Mouse (Mus musculus): ENCODE measurements around the gene Itgb3. TPM values are rescaled to one million over a fixed set of nuclear protein-coding genes. Genes with fewer than 3 reads are reported as not detected.
A peak's percentile ranks its signal among the peaks of the same experiment; 100 is the strongest.

Gene Itgb3
- total RNA-seq, 2 experiments from 2014 or later = 7.1 to 20.6 TPM

GRCm38 (mm10) chr11:104646611-104647010, 38.8 kb downstream of the Itgb3 start:
- no peak for ATAC-seq (ENCODE audit: poor library complexity, severe bottlenecking)

- ATAC-seq (ENCODE audit: poor library complexity, severe bottlenecking) = peak; percentile 91
Observed at GRCm38 (mm10) chr11:104647188-104647867, 39.5 kb downstream of the Itgb3 start.

- ATAC-seq (ENCODE audit: poor library complexity, severe bottlenecking) = peak; percentile 53
Observed at GRCm38 (mm10) chr11:104648571-104648970, 40.8 kb downstream of the Itgb3 start.

- no peak for ATAC-seq (ENCODE audit: poor library complexity, severe bottlenecking)
Observed at GRCm38 (mm10) chr11:104660599-104660998, 52.8 kb downstream of the Itgb3 start.

GRCm38 (mm10) chr11:104661106-104661505, 53.3 kb downstream of the Itgb3 start:
- 0 out of 2 replicates have a peak, but pooled peaks have one; percentile 19 for ATAC-seq (ENCODE audit: poor library complexity, severe bottlenecking)

- no peak for ATAC-seq (ENCODE audit: poor library complexity, severe bottlenecking)
Observed at GRCm38 (mm10) chr11:104661531-104662205, 53.9 kb downstream of the Itgb3 start.

GRCm38 (mm10) chr11:104662573-104662972, 54.8 kb downstream of the Itgb3 start:
- no peak for ATAC-seq (ENCODE audit: poor library complexity, severe bottlenecking)

GRCm38 (mm10) chr11:104663241-104663877, 55.6 kb downstream of the Itgb3 start:
- no peak for ATAC-seq (ENCODE audit: poor library complexity, severe bottlenecking)

GRCm38 (mm10) chr11:104663878-104664261, 56.1 kb downstream of the Itgb3 start:
- ATAC-seq (ENCODE audit: poor library complexity, severe bottlenecking) = no peak

GRCm38 (mm10) chr11:104664441-104664840, 56.6 kb downstream of the Itgb3 start:
- no peak for ATAC-seq (ENCODE audit: poor library complexity, severe bottlenecking)

GRCm38 (mm10) chr11:104667399-104667798, 59.6 kb downstream of the Itgb3 start:
- ATAC-seq (ENCODE audit: poor library complexity, severe bottlenecking) = peak; percentile 69

GRCm38 (mm10) chr11:104673412-104673811, 65.6 kb downstream of the Itgb3 start:
- no peak for ATAC-seq (ENCODE audit: poor library complexity, severe bottlenecking)

- ATAC-seq (ENCODE audit: poor library complexity, severe bottlenecking) = no peak
Observed at GRCm38 (mm10) chr11:104674768-104675167, 67.0 kb downstream of the Itgb3 start.

GRCm38 (mm10) chr11:104685548-104685947, 77.7 kb downstream of the Itgb3 start, which contains the start of gene Gm11639:
Gene Gm11639 (plus strand): TSS chr11:104685707.
- no peak for ATAC-seq (ENCODE audit: poor library complexity, severe bottlenecking)

GRCm38 (mm10) chr11:104693235-104693634, 85.4 kb downstream of the Itgb3 start:
- ATAC-seq (ENCODE audit: poor library complexity, severe bottlenecking) = no peak

- ATAC-seq (ENCODE audit: poor library complexity, severe bottlenecking) = no peak
Observed at GRCm38 (mm10) chr11:104704097-104704496, 96.3 kb downstream of the Itgb3 start.

- ATAC-seq (ENCODE audit: poor library complexity, severe bottlenecking) = 0 out of 2 replicates have a peak, but pooled peaks have one; percentile 49
Observed at GRCm38 (mm10) chr11:104707084-104707483, 99.3 kb downstream of the Itgb3 start.

Other genes with a start within 250 kb of the Itgb3 start
- gene Kansl1, start 139.1 kb upstream of the Itgb3 start, total RNA-seq (2015) = 50.8 and 51.7 TPM in 2 replicates
- gene Kansl1, start 139.1 kb upstream of the Itgb3 start, total RNA-seq (2017) = 27.5 and 33.3 TPM in 2 replicates
- gene Cdc27, start 57.4 kb upstream of the Itgb3 start, total RNA-seq (2015) = 49.4 and 51.3 TPM in 2 replicates
- gene Cdc27, start 57.4 kb upstream of the Itgb3 start, total RNA-seq (2017) = 45.1 and 52.1 TPM in 2 replicates
- gene Myl4, start 57.3 kb upstream of the Itgb3 start, total RNA-seq (2015) = 0.11 TPM in 1 of 2 replicates, not detected in the other
- 0.08 TPM in 1 of 2 replicates, not detected in the other for gene Myl4, start 57.3 kb upstream of the Itgb3 start, total RNA-seq (2017)
- gene Gm11639, start 77.7 kb downstream of the Itgb3 start, total RNA-seq (2015) = not detected in 2 replicates
- gene Gm11639, start 77.7 kb downstream of the Itgb3 start, total RNA-seq (2017) = not detected in 2 replicates

Data from megakaryocyte, adult 5-6 weeks (primary cell).